Mouse (Mus musculus) midbrain, embryonic 10.5 days (tissue): ENCODE results near the gene Inip. TPM values are rescaled to one million over a fixed set of nuclear protein-coding genes. Genes with fewer than 3 reads are reported as not detected.

ENCODE experiments used
- DNase-seq: peaks from one replicate; pipeline ENCODE4 v3.0.0-alpha.2; 2017; ENCODE audit warnings: low spot score
- H3K27ac ChIP-seq: fragments of 300-500 bp; sonication (generic); replicated peaks from 2 replicates; pipeline ENCODE4 v1.5.1; 2016; ENCODE audit warnings: mild to moderate bottlenecking
- H3K27me3 ChIP-seq: fragments of 300-500 bp; sonication (generic); 2 replicates; pipeline ENCODE4 v1.6.1; 2016; ENCODE audit warnings: low read depth, mild to moderate bottlenecking; ENCODE audit not compliant: poor library complexity, severe bottlenecking
- H3K36me3 ChIP-seq: fragments of 300-500 bp; sonication (generic); 2 replicates; pipeline ENCODE4 v1.6.1; 2016; ENCODE audit warnings: mild to moderate bottlenecking, moderate library complexity
- H3K4me1 ChIP-seq: fragments of 300-500 bp; sonication (generic); 2 replicates; pipeline ENCODE4 v1.6.1; 2016
- H3K4me3 ChIP-seq: fragments of 300-500 bp; sonication (generic); 2 replicates; pipeline ENCODE4 v1.5.1; 2016; ENCODE audit warnings: mild to moderate bottlenecking, moderate library complexity
- H3K9me3 ChIP-seq: fragments of 300-500 bp; sonication (generic); replicated peaks from 2 replicates; pipeline ENCODE4 v1.6.1; 2016; ENCODE audit warnings: mild to moderate bottlenecking
- WGBS: fragments of 180-500 bp; shearing (Covaris S2); methylation state at CpG from one replicate; pipeline ENCODE4 v1.1.7; 2016; 5-methylcytosine and 5-hydroxymethylcytosine counted together
- polyA plus RNA-seq: library from polyadenylated mRNA; unstranded; fragments of >200 nt; fragmentation: Nextera tagmentation; extraction: Ambion mirVana; gene quantifications from 2 replicates; pipeline ENCODE4 v1.2.1, GENCODE M21; 2016

Inip gene
- polyA plus RNA-seq, 1 experiment from 2014 or later, result 110 TPM

GRCm38 (mm10) chr4:59760016-59760415, 41.4 kb downstream of the Inip start:
- Histone ChIP-seq H3K4me3 (no peak overlapping the region), H3K27ac (no peak overlapping the region), H3K9me3 (no peaks in the 10 kb centered on the region), H3K27me3 (no peaks in the 10 kb centered on the region), H3K4me1 (peaks cover 3% of the 10 kb centered on the region), H3K36me3 (peaks cover 12% of the 10 kb centered on the region)
- WGBS, result 65% methylated on average over 4 of the region's 4 CpGs
- no peak for DNase-seq

DNA sequence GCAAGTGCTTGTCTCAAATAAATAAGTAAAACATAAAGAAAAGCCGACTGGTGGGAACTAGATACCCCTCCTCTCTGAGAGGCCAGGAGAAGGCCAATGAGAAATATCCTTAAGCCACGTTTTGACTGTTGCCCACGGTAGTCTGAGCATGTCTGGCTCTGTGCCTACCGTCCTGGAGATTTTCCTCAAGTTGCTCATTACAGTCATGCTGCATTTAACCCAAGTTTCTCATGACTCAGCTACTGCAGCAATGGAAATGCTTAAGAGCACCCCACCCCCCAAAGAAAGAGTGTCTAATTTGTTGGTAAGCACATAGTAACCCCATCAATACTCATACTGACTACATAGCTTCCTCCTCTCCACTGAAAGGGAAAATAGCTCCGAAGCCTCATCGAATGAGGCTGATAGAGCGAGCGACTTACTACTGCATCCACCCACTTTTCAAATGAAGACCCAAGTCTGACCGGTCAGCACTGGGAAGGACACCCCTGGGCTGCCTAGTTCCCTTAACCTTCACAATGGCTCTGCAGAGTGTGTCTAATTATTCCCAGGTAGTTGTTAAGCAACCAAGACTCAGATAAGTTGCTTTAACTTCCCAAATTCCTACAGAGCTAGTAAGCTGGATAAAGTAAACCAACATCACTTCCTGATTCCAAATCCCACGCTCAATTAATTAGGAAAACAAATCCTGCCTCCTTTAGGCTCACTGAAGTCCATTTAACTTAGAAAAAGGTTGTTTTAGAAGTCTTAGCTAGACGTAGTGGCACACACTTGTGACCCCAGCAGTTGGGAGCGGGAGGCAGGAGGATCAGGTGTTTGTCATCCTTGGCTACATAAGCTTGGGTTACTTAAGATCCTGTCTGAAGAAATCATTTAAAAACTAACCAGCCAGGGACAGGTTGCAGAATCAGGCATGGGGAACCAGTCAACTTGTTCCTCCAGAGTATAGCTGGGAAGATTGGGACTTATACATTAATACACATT, 43.6 kb downstream of the Inip start:
- H3K36me3 ChIP-seq, result peaks cover 15% of the 10 kb centered on the region
- no peaks in the 10 kb centered on the region for H3K9me3 ChIP-seq
- H3K4me3 ChIP-seq, result no peak overlapping the region
- WGBS, result 88% methylated on average over 12 of the region's 12 CpGs
- no peak overlapping the region for H3K27ac ChIP-seq
- peaks cover 7% of the 10 kb centered on the region; the same call in 1 of the 2 replicates for H3K4me1 ChIP-seq
- no peaks in the 10 kb centered on the region for H3K27me3 ChIP-seq
- DNase-seq, result no peak

DNA sequence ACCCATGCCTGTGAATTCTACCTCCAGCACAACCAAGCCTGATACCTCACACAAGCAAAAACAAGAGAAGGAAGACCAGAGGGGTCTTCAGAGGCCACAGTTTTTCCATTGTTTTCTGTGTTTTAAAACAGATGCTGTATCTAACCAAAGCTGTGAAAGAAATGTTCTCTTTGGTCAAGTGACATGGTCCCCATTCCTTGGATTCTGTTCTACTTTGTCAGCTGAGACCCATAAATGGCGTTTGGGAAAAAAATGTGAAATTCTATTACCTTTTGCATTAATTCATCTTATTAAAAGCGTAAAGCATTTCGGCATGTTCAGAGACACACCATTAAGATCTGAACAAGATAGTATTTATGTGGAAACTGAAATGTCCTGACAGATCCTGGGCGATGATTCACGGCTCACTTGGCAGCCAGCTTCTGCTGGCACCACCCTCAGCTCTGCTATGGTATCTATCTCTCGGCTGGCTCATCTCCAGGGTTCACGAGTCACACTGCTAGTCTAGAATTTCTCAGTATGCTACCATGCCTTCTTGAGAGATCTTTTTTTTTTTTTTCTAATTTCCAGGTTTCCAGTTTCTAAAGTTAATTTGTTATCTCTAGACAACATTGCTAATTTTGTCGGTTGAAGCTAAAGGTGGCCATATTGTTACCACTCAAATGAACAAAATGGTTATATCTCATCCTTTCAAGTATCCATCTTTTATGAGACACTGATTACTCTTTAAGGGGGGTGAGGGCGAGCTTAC, 44.9 kb downstream of the Inip start:
- peaks cover 7% of the 10 kb centered on the region; the same call in 1 of the 2 replicates for H3K4me1 ChIP-seq
- H3K27me3 ChIP-seq, result no peaks in the 10 kb centered on the region
- no peak for DNase-seq
- H3K9me3 ChIP-seq, result no peaks in the 10 kb centered on the region
- no peak overlapping the region for H3K27ac ChIP-seq
- WGBS, result 94% methylated on average over 9 of the region's 9 CpGs
- peaks cover 26% of the 10 kb centered on the region for H3K36me3 ChIP-seq
- no peak overlapping the region for H3K4me3 ChIP-seq

DNA sequence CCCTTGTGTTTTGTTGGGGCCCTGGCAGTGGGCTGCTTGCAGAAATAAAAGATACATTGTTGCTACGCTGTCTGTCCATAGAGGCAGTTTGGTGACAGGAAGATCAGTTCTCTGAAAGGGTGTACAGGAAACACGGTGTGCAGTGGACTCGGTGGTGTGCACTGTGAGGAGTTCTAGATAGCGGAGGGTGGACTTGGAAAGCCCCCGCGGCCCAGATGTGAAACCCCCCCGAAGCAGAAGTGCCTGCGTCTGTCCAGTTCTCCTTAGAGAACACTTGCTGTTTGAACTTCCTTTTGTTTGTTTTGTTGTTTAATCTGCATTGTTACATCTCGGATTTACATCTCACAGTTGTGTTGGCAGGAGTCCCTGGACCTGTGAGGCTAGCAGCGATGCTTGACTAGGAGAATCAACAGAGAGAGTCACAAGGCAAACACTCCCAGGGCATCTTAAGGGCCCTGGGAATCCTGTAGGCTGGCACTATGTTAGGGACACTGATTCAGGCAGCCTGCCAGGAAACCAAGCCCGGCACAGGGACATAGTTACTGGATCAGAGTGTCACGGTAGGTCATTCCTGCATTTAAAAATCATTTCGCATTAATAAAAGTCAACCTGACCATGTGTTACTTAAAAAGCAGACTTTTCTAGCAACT, 47.8 kb downstream of the Inip start:
- Histone ChIP-seq H3K27me3 (no peaks in the 10 kb centered on the region), H3K4me1 (peaks cover 7% of the 10 kb centered on the region; the same call in 1 of the 2 replicates), H3K4me3 (no peak overlapping the region), H3K36me3 (peaks cover 26% of the 10 kb centered on the region), H3K9me3 (no peaks in the 10 kb centered on the region), H3K27ac (no peak overlapping the region)
- WGBS, result 68% methylated on average over 13 of the region's 13 CpGs
- no peak for DNase-seq

DNA sequence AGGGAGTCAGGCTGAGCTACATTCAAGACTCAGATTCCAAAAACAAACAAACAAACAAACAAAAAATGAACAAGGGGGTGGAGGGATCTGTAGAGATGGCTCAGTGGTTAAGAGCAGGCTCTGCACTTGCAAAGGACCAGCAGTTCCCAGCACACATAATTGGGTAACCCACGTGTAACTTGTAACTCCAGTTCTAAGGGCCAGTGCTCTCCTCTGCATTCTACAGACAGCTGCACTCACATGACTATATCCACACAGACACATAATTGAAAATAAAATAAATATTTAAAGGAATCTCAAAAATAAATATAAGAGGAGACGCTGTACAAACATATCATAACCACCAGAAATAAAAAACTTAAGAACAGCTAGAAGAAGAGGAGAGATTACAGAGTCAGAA, 61.5 kb downstream of the Inip start:
- no peaks in the 10 kb centered on the region for H3K4me1 ChIP-seq
- no peak overlapping the region for H3K27ac ChIP-seq
- H3K36me3 ChIP-seq, result peaks cover 21% of the 10 kb centered on the region
- DNase-seq, result no peak
- H3K4me3 ChIP-seq, result no peak overlapping the region
- no peaks in the 10 kb centered on the region for H3K27me3 ChIP-seq
- 81% methylated on average over 2 of the region's 2 CpGs for WGBS
- no peaks in the 10 kb centered on the region; the same call in 1 of the 2 replicates for H3K9me3 ChIP-seq

DNA sequence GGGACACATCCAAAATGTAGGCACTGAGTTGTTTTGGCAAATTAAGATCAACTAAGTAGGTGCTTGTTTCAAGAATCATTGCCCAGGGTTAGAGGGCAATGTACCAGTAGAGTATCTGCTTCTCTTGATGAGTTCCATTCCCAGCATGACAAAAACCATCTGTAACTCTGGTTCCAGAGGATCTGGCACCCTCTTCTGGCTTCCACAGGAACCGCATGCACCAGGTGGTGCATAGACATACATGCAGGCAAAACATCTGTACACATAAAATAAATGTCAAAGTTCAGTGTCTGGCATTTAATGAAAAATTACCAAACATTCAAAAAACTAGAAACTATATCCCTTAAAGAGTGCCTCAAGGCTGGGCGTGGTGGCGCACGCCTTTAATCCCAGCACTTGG, 62.1 kb downstream of the Inip start:
- Histone ChIP-seq H3K36me3 (peaks cover 21% of the 10 kb centered on the region), H3K9me3 (no peaks in the 10 kb centered on the region; the same call in 1 of the 2 replicates)

GRCm38 (mm10) chr4:59731544-59731943, 69.8 kb downstream of the Inip start:
- H3K36me3 ChIP-seq, result peaks cover 2% of the 10 kb centered on the region; the same call in 1 of the 2 replicates
- no peak overlapping the region for H3K27ac ChIP-seq
- H3K9me3 ChIP-seq, result no peaks in the 10 kb centered on the region
- no peaks in the 10 kb centered on the region for H3K27me3 ChIP-seq
- H3K4me3 ChIP-seq, result no peak overlapping the region
- peaks cover 11% of the 10 kb centered on the region for H3K4me1 ChIP-seq
- DNase-seq, result no peak
- WGBS, result 90% methylated on average over 7 of the region's 7 CpGs

More for the DNA sequence above, 62.1 kb downstream of the Inip start:
- H3K4me1 ChIP-seq, result no peaks in the 10 kb centered on the region
- H3K4me3 ChIP-seq, result no peak overlapping the region
- 94% methylated on average over 4 of the region's 4 CpGs for WGBS
- no peak for DNase-seq
- H3K27me3 ChIP-seq, result no peaks in the 10 kb centered on the region
- no peak overlapping the region for H3K27ac ChIP-seq

GRCm38 (mm10) chr4:59728839-59729238, 72.5 kb downstream of the Inip start:
- Histone ChIP-seq H3K9me3 (no peaks in the 10 kb centered on the region), H3K4me1 (peaks cover 12% of the 10 kb centered on the region), H3K4me3 (no peak overlapping the region), H3K27ac (no peak overlapping the region), H3K27me3 (no peaks in the 10 kb centered on the region), H3K36me3 (no peaks in the 10 kb centered on the region)
- no peak for DNase-seq
- 94% methylated on average over 2 of the region's 2 CpGs for WGBS

DNA sequence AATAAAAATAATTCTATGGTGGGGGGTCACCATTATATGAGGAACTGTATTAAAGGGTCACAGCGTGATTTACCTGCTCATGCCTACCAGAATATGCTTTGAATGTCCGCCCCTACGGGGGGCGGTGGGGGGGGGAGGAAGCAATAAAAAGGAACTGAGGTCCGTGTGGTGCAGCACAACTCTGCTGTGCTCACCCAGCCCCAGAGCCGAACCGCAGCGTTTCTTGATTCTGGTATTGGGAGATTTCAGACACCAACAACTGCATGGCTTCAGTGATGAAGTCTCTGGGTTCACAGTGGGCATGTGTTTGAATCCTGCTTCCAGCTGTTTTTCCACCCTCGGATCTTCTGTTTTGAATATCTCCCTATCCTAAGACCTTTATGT, 73.5 kb downstream of the Inip start:
- Histone ChIP-seq H3K36me3 (no peaks in the 10 kb centered on the region), H3K4me3 (no peak overlapping the region), H3K27ac (no peak overlapping the region), H3K9me3 (no peaks in the 10 kb centered on the region), H3K27me3 (no peaks in the 10 kb centered on the region), H3K4me1 (peaks cover 12% of the 10 kb centered on the region)
- 80% methylated on average over 9 of the region's 9 CpGs for WGBS
- DNase-seq, result no peak

- Histone ChIP-seq H3K9me3 (no peaks in the 10 kb centered on the region), H3K4me3 (no peak overlapping the region), H3K4me1 (peaks cover 12% of the 10 kb centered on the region), H3K27me3 (no peaks in the 10 kb centered on the region), H3K36me3 (no peaks in the 10 kb centered on the region), H3K27ac (no peak overlapping the region)
- no peak for DNase-seq
- 59% methylated on average over 5 of the region's 5 CpGs for WGBS
Measured at GRCm38 (mm10) chr4:59727187-59727877, 74.1 kb downstream of the Inip start.

DNA sequence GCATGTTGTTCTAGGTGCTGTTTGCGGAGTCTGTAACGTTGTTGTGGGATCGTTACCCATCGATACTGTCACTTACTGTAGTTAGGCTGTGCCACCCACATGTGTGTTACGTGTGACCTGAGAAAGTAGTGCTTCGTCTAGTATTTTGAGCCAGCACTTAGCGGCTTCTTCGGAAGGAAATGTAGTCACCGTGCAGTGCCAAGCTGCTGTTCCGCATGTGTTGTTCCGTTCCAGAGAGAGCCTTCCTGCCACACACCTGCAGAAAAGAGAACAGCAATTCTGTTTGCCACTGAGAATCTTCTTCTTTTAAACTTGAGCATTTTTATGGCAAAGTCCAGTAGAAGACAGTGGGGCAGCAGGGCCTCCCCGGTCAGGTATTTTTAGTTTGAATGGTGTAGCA, 74.9 kb downstream of the Inip start:
- H3K36me3 ChIP-seq, result no peaks in the 10 kb centered on the region
- H3K4me3 ChIP-seq, result no peak overlapping the region
- no peak overlapping the region for H3K27ac ChIP-seq
- no peak for DNase-seq
- H3K4me1 ChIP-seq, result peaks cover 12% of the 10 kb centered on the region
- 95% methylated on average over 12 of the region's 12 CpGs for WGBS
- no peaks in the 10 kb centered on the region for H3K9me3 ChIP-seq
- H3K27me3 ChIP-seq, result no peaks in the 10 kb centered on the region

DNA sequence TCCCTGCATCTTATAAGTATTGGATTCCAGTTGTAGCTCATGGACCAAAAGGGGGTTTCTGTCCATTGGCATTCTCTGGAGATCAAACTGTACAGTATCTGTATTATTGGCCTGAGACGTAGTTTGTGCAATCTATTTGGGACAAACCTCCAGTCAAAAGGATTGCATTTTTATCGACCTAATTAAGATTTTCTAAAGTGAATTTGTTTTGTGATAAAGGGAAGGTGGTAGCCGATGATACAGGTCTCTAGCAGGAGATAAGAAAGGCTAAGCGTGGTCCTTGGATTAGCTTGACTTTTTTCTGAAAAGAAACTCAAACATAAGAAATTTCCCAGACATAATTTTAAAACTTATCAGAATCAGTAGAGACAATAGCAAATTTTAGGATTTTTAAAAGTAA, 75.8 kb downstream of the Inip start:
- H3K27me3 ChIP-seq, result no peaks in the 10 kb centered on the region
- H3K4me1 ChIP-seq, result peaks cover 12% of the 10 kb centered on the region
- H3K27ac ChIP-seq, result no peak overlapping the region
- 88% methylated on average over 4 of the region's 4 CpGs for WGBS
- H3K36me3 ChIP-seq, result peaks cover 3% of the 10 kb centered on the region
- DNase-seq, result no peak
- no peak overlapping the region for H3K4me3 ChIP-seq
- no peaks in the 10 kb centered on the region for H3K9me3 ChIP-seq
